Mouse (Mus musculus) thymus, adult 2 months (tissue): ENCODE data around the gene Suds3.

Experiments
- CTCF ChIP-seq: fragments of 200-500 bp; IDR thresholded peaks from 2 replicates; pipeline ENCODE4 v1.5.1; 2012; ENCODE audit warnings: mild to moderate bottlenecking, control low read depth, low read length, moderate library complexity, borderline replicate concordance; ENCODE audit not compliant: control insufficient read depth, poor library complexity, insufficient read depth; ENCODE audit errors: extremely low read depth
- POLR2A ChIP-seq: fragments of 200-500 bp; IDR thresholded peaks from 2 replicates; pipeline ENCODE4 v1.6.1; 2012; ENCODE audit warnings: mild to moderate bottlenecking, low read length, control low read depth, moderate library complexity; ENCODE audit not compliant: control insufficient read depth, poor library complexity, insufficient read depth; ENCODE audit errors: extremely low read depth

GRCm38 (mm10) chr5:117113330-117113729, 2.6 kb downstream of the Suds3 start:
- TF ChIP-seq POLR2A (no peak), CTCF (no peak)
